Mouse (Mus musculus) ES-Bruce4 (cell line): ENCODE measurements at regions not wholly inside any gene's neighbourhood (a gene's known extent, or its start where the extent isn't known, plus 50 kb on each side); places are given as distances from the start of the nearest gene placed in this dataset.

Experiments
- H3K27ac ChIP-seq: 2 replicates; pipeline ENCODE4 v1.5.1; 2012; ENCODE audit warnings: low read length, inconsistent platforms; ENCODE audit not compliant: insufficient read depth
- H3K27me3 ChIP-seq: 2 replicates; pipeline ENCODE4 v1.6.1; 2012; ENCODE audit warnings: mild to moderate bottlenecking, low read length, inconsistent platforms; ENCODE audit not compliant: control insufficient read depth, poor library complexity, insufficient read depth, severe bottlenecking
- H3K36me3 ChIP-seq: 2 replicates; pipeline ENCODE4 v1.6.1; 2012; ENCODE audit warnings: inconsistent platforms, mild to moderate bottlenecking, low read length, moderate library complexity; ENCODE audit not compliant: control insufficient read depth, poor library complexity, insufficient read depth, severe bottlenecking
- H3K4me1 ChIP-seq: one replicate; pipeline ENCODE4 v1.8.1; 2011; ENCODE audit warnings: low read length; ENCODE audit not compliant: control insufficient read depth, insufficient read depth
- H3K4me3 ChIP-seq: 2 replicates; pipeline ENCODE4 v1.5.1; 2011; ENCODE audit warnings: low read depth, mild to moderate bottlenecking, low read length
- H3K9ac ChIP-seq: 2 replicates; pipeline ENCODE4 v1.6.1; 2012; ENCODE audit warnings: low read depth, mild to moderate bottlenecking, inconsistent platforms; ENCODE audit not compliant: poor library complexity, severe bottlenecking
- H3K9me3 ChIP-seq: replicated peaks from 2 replicates; pipeline ENCODE4 v1.6.1; 2012; ENCODE audit warnings: mild to moderate bottlenecking, low read length, inconsistent platforms; ENCODE audit not compliant: control insufficient read depth, poor library complexity, insufficient read depth, severe bottlenecking
- CTCF ChIP-seq: IDR thresholded peaks from one replicate; pipeline ENCODE4 v1.8.1; 2011; ENCODE audit warnings: low read depth, low read length
- EP300 ChIP-seq: IDR thresholded peaks from 2 replicates; pipeline ENCODE4 v1.6.1; 2011; ENCODE audit warnings: low read depth, low read length; ENCODE audit not compliant: insufficient read depth
- POLR2A ChIP-seq: IDR thresholded peaks from one replicate; pipeline ENCODE4 v1.8.1; 2011; ENCODE audit warnings: low read length; ENCODE audit not compliant: insufficient read depth

- Histone ChIP-seq H3K4me3 (no peak overlapping the region), H3K9ac (no peak overlapping the region), H3K36me3 (no peaks in the 10 kb centered on the region), H3K9me3 (no peaks in the 10 kb centered on the region), H3K27ac (no peak overlapping the region), H3K4me1 (peaks cover 5% of the 10 kb centered on the region), H3K27me3 (no peaks in the 10 kb centered on the region)
- TF ChIP-seq EP300 (no peak), POLR2A (no peak), CTCF (no peak)
These were observed 182.0 kb downstream of the Irx2 start for GRCm38 (mm10) chr13:72810626-72811025.

- Histone ChIP-seq H3K27ac (peak overlapping the region; percentile 37; the same call in 1 of the 2 replicates), H3K36me3 (no peaks in the 10 kb centered on the region), H3K4me1 (peaks cover 17% of the 10 kb centered on the region), H3K27me3 (no peaks in the 10 kb centered on the region), H3K9me3 (no peaks in the 10 kb centered on the region), H3K9ac (no peak overlapping the region), H3K4me3 (no peak overlapping the region)
- TF ChIP-seq CTCF: no peak
These were observed 186.0 kb downstream of the Irx2 start for GRCm38 (mm10) chr13:72814616-72815015.

GRCm38 (mm10) chr13:72815236-72815932 lies 186.8 kb downstream of the Irx2 start:
- Histone ChIP-seq H3K27me3 (no peaks in the 10 kb centered on the region), H3K4me1 (peaks cover 17% of the 10 kb centered on the region), H3K4me3 (no peak overlapping the region), H3K36me3 (no peaks in the 10 kb centered on the region), H3K9me3 (no peaks in the 10 kb centered on the region), H3K9ac (no peak overlapping the region), H3K27ac (peak overlapping the region; percentile 37; the same call in 1 of the 2 replicates)
- TF ChIP-seq EP300 (peak; percentile 24), CTCF (no peak), POLR2A (no peak)

DNA sequence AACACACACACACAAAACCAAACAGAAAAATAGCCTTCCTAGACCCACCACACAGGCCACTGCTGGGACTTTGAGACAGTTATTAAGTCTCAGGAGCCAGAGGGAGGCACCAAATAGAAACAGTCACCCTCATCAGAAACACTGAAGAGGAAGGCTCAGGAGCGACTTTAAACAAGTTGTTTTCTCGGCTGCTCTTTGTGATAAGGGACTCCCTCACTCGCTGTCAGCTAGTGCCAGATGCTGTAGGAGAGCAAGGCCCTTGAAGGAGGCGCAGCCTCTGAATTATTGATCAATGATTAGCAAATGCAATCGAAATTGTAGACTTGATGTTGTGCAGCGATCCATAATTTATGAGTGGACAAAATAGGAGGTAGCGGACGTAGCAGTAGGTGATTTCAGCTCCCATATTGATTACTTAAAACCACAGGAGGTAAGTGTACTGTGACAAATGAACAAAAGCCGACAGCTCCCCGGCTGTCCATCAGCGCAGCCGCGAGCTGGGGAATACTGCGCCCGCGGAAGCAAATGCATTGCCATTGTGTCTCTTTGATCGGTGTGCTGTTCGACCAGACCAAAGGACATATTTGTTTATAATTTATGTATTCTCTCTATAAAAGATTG lies 187.4 kb downstream of the Irx2 start:
- no peaks in the 10 kb centered on the region for H3K36me3 ChIP-seq
- no peak overlapping the region for H3K27ac ChIP-seq
- no peak overlapping the region for H3K9ac ChIP-seq
- no peaks in the 10 kb centered on the region for H3K9me3 ChIP-seq
- no peaks in the 10 kb centered on the region for H3K27me3 ChIP-seq
- TF ChIP-seq CTCF: no peak
- TF ChIP-seq EP300: no peak
- TF ChIP-seq POLR2A: no peak
- peaks cover 17% of the 10 kb centered on the region for H3K4me1 ChIP-seq
- H3K4me3 ChIP-seq: no peak overlapping the region

DNA sequence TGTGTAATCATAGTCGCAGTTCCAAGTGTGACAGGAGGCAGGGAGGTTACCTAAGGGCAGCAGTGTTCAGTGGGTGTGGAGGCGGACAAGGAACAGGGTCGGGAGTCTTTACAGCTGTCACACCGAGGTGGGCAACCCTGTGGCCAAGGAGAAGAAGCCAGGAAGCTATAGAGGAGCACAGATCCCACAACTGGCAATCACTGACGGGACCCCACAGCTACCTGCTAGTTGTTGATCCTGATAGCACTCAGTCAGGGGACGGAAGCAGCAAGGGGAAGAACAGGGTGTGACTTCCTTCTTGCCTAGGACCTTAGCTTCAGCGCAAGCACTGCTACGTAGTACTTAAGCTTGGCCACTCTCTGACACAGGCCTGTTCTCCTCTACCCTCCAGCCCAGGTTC lies 188.2 kb downstream of the Irx2 start:
- H3K27ac ChIP-seq: no peak overlapping the region
- TF ChIP-seq POLR2A (no peak), EP300 (no peak), CTCF (no peak)
- no peak overlapping the region for H3K4me3 ChIP-seq
- H3K36me3 ChIP-seq: no peaks in the 10 kb centered on the region
- H3K9ac ChIP-seq: no peak overlapping the region
- peaks cover 17% of the 10 kb centered on the region for H3K4me1 ChIP-seq
- no peaks in the 10 kb centered on the region for H3K27me3 ChIP-seq
- no peaks in the 10 kb centered on the region for H3K9me3 ChIP-seq

DNA sequence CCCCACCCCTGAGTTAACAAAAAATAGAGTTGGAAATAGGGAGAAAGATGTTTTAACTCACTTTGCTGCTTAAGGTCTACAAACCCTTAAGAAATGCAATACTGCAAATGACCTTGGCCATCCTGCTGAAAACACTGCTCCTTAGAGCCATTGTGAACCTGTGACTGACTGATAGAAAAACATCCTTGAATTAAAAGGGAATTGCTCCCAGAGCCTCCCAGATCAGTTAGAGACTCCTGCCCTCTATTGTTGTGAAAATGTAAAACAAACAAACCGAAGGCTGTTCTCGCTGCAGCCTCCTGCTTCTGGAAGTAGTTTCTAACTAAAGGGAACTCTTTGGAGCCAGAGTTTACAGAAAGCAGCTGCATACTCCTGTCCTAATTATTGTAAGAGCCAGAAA lies 188.9 kb downstream of the Irx2 start:
- TF ChIP-seq EP300 (no peak), POLR2A (no peak), CTCF (no peak)
- Histone ChIP-seq H3K9me3 (no peaks in the 10 kb centered on the region), H3K27ac (peak overlapping the region; percentile 79), H3K4me1 (peaks cover 17% of the 10 kb centered on the region), H3K4me3 (no peak overlapping the region), H3K9ac (no peak overlapping the region), H3K36me3 (no peaks in the 10 kb centered on the region), H3K27me3 (no peaks in the 10 kb centered on the region)
